Mouse (Mus musculus): ENCODE results near the gene Btd. TPM values are rescaled to one million over a fixed set of nuclear protein-coding genes. Genes with fewer than 3 reads are reported as not detected.

The Btd gene
- total RNA-seq (2023) = 8.3 TPM

DNA sequence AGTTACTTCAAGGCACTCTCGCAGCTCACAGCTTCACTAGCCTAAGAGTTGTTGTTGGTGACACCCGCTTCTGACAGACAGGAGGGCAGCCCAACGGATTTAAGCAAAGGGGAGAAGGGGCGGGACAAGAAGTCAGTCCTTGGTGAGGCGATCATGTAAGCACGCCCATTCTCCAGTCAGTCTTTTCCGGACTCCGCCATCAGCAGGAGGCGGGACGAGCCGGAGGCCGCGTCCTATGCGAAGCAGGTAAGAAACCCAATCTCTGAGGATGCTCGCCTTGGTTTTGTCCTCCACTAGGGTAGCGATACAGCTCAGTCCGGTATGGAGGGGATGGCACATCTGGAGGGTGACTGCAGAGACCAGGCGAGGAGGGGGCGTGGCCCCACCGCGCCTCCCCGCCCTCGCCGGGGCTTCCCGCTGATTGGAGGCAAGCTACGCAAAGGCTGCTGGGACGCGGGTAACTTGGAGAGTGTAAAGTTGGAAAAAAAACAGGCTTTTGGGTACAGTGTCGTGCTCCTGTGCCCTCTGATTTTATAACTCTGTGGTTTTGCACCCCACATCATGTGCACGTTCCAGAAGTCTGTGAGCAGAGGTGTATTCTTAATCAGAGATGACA, at the start of gene Btd, which contains the start of gene Hacl1:
TSS of gene Btd (plus strand) at position 139 of the 616 bp plus-strand sequence.
TSS of gene Hacl1 (minus strand) at position 397 of the 616 bp plus-strand sequence.

DNA sequence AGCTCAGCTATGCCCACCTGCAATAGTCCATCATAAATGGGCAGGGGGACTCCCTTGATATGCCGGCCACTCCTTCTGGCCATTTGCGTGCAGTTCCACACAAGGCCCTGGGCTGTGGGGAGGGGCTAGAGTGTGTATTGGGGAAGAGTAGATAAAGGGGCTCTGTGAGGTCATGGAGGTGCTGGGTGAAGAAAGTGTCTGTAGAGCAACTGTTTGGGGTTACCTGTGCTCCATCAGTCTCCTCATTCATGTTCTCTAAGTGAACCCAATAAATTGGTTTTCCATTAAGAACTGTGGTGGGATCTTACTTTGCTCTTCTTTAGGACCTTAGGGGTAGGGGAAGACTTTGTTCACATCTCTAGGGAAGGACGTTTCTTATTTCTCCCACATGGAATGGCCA, 49.6 kb upstream of the Btd start, which contains the start of gene Colq:
TSS of gene Colq (minus strand) at position 101 of the 400 bp plus-strand sequence.

DNA sequence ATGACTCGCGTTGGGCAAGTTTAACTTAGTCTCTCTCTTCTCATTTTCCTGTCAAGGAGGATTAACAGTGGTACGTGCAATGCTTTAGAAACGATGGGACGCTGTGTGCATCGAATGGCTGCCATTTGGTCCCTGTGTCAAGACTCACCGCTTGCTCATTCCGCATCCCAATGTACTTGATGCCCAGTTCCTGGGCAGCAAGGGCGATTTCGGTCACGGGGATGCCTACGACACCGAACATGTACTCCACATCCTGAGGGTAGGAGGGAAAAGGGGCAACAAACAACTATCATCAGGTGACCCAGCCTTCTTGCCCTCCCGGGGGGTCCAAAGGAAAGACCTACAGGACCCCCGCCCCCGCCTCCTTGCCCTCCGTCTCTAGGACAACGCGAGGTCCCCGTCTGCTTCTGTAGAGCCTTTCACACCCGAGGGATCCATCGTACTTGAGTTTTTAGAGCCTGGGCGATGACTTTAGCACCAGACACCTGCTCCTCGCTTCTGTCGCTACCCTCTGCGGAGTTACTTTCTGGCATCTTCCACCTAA, 410 bp upstream of the Btd start, which contains the start of gene Gm49387:
TSS of gene Gm49387 (minus strand) at position 533 of the 544 bp plus-strand sequence.

Other genes starting within 250 kb of the Btd start
- 74.8 TPM for gene Sh3bp5, start 204.9 kb upstream of the Btd start, total RNA-seq (2023)
- gene Eaf1, start 146.6 kb upstream of the Btd start, total RNA-seq (2023) = 43.0 TPM
- 46.8 TPM for gene Mettl6, start 146.0 kb upstream of the Btd start, total RNA-seq (2023)
- 1.1 TPM for gene Colq, start 49.7 kb upstream of the Btd start, total RNA-seq (2023)
- not detected for gene Gm49387, start 150 bp upstream of the Btd start, total RNA-seq (2023)
- gene Hacl1, start 258 bp downstream of the Btd start, total RNA-seq (2023) = 11.0 TPM
- 36.9 TPM for gene Ankrd28, start 189.6 kb downstream of the Btd start, total RNA-seq (2023)